Mouse (Mus musculus) lung, postnatal 0 days (tissue): ENCODE data around the gene Arel1.

ENCODE experiments used
- CTCF ChIP-seq: IDR thresholded peaks from 2 replicates; pipeline ENCODE4 v1.5.1; 2016; ENCODE audit warnings: antibody characterized with exemption, mild to moderate bottlenecking
- EP300 ChIP-seq: IDR thresholded peaks from 2 replicates; pipeline ENCODE4 v1.6.1; 2016; ENCODE audit warnings: antibody characterized with exemption, mild to moderate bottlenecking, control low read depth

DNA sequence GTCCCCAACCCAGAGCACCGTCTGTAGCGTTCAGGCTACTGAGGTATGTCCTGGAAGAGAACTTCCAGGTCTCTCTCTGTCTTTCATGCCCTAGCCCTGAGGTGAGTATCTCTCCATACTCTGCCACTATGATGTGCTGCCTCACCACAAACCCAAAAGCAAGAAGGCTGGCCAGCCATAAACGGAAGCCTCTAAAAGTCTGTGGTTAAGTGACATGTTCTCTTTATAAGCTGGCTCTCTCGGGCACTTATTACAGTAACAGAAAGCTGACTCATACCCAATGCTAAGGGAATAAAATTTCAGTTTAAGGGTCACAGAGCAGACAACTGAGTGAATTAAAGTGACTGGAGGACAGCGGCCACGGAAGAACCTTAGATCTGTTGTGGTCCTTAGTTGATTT, 44.2 kb downstream of the Arel1 start:
- TF ChIP-seq CTCF = no peak
- no peak for TF ChIP-seq EP300
